Mouse (Mus musculus) cerebellum, adult 8-10 months (tissue): Measurements from ENCODE around the gene Eml3.
"Not testable (repeated sequence)": the region's sequence is repeated elsewhere in the genome, so short reads cannot be mapped to it uniquely, and the experiment has no call there.

ENCODE experiments used
- DNase-seq: peaks from one replicate; pipeline ENCODE4 v3.0.0; 2022

The Eml3 gene

GRCm38 (mm10) chr19:8929224-8930088 is at the start of gene Eml3, which contains the start of gene Rom1:
TSS of gene Eml3 (plus strand) at chr19:8929552.
TSS of gene Rom1 (minus strand) at chr19:8929356.
- peak; percentile 81 for DNase-seq

DNA sequence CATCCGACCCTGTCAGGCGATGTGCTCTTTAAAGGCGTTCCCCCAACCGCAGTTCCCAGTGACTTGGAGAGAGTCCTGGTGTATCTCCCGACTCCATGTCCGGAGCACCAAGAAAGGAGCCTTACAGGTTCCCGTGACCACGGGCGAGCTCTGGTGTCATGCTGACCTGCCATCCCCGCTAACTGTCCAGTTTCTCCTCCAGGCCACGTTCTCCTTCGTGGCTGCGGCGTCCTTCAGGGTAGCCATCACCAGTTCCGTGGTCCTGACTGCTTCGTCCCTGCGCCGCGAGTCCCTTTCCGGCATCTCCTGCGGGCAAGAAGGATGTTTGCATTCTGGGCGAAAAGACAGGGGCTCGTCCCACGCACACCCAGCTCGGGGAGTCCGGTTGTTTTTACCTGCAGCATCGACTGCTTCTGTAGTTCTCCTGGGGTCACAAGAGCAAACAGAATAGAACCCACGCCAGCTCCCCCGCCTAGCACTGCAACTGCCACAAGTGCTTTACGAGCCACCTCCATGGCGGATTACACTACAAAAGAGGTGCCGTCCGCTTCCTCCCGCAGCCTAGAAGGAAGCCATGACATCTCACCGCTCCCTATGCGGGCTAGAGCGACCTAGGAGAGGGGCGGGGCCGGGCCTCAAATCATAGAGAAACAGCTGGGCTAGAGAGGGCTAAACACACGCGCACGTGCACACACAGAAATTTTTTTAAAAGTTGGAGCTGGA is 48.9 kb upstream of the Eml3 start, which contains the start of gene Uqcc3:
Gene Uqcc3 (minus strand): TSS at position 613 of the 723 bp plus-strand sequence.
- DNase-seq, result peak; percentile 86

GRCm38 (mm10) chr19:8881034-8881392 is 48.3 kb upstream of the Eml3 start:
- no peak for DNase-seq

DNA sequence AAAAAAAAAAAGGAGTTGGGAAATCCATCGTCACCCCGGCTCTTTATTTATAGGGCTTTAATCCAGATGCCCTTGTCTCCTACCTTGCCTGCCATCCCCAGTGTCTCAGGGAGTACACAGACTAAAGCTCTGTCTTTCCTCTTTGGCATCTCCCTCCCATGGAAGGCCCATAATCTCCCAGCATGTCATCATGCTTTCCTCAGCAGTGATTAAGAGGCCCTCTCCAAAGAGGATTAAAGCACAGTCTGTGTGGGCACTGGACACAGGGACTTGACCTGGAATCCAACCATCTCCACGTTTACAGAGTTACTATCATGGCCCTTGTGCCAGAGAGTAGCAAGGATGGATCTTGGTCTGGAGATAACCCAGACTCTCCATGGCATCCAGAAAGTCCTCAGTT is 45.7 kb upstream of the Eml3 start, which contains the start of the genes Lbhd1 and Gm49403:
Gene Lbhd1 (plus strand): TSS at position 117 of the 400 bp plus-strand sequence.
Gene Gm49403 (plus strand): TSS at position 315 of the 400 bp plus-strand sequence.
- DNase-seq, result no peak

- no peak for DNase-seq
Observed at GRCm38 (mm10) chr19:8886916-8887584, 42.3 kb upstream of the Eml3 start.

- DNase-seq, result no peak
Observed at GRCm38 (mm10) chr19:8887585-8888463, 41.5 kb upstream of the Eml3 start.

DNA sequence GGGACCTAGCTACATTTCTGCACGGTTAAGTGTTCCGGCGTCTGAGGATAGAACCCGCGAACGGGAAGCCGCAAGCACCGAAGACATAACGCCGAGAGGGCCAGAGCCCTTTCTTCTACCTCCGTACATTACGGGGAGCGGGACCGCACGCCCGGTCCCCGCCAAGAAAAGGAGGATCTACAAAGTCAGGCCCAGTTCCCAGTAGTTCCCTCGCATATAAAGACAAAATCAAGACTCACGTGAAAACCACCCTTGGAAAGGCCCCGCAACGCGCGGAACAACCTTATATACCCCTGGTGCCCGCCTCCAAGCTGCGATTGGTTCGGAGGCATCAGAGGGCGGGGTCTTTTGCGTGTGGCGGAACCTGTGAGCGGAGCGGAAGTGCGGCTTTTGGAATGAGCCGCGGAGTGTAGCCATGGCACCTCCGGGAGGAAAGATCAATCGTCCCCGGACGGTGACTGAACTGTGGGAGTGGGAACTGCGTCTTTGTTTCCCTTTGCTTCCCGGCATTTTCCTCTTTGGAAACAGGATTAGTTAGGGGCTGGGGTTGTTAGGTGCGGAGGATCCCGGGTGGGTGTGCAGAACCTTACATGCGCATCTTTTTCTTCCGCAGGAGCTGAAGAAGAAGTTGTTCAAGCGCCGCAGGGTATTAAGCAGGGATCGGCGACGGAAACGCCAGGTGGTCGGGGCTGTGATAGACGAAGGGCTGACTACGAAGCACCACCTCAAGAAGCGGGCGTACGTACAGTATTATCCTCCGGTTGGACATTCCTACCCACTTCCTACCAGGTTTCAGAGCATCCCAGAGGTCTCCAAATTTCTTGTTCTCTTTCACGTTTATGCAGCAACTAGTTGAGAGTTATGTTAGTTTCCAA is 40.6 kb upstream of the Eml3 start, which contains the start of the genes 1810009A15Rik and Gm49416:
Gene 1810009A15Rik (plus strand): TSS at position 343 of the 875 bp plus-strand sequence.
Gene Gm49416 (plus strand): TSS at position 416 of the 875 bp plus-strand sequence.
- DNase-seq, result peak; percentile 92

GRCm38 (mm10) chr19:8892829-8893766 is 36.3 kb upstream of the Eml3 start, which contains the start of gene Ints5:
TSS of gene Ints5 (plus strand) at chr19:8893005.
- peak; percentile 84 for DNase-seq

DNA sequence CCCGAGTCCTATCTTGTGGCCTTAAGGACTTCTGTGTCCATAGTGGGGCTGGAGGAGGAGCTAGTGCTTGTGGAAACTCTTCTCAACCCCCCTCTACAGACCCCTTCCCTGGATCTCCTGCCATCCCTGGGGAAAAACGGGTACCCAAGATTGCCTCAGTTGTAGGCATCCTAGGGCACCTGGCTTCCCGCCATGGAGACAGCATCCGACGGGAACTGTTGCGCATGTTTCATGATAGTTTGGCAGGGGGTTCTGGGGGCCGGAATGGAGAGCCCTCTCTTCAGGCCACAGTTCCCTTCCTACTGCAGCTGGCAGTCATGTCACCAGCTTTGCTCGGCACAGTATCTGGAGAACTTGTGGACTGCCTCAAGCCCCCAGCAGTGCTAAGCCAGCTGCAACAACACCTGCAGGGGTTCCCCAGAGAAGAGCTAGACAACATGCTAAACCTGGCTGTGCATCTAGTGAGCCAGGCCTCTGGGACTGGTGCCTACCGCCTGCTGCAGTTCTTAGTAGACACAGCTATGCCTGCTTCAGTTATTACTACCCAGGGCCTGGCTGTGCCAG is 33.9 kb upstream of the Eml3 start:
- DNase-seq, result no peak

- not testable (repeated sequence) for DNase-seq
Observed at GRCm38 (mm10) chr19:8896231-8896630, 33.1 kb upstream of the Eml3 start.

DNA sequence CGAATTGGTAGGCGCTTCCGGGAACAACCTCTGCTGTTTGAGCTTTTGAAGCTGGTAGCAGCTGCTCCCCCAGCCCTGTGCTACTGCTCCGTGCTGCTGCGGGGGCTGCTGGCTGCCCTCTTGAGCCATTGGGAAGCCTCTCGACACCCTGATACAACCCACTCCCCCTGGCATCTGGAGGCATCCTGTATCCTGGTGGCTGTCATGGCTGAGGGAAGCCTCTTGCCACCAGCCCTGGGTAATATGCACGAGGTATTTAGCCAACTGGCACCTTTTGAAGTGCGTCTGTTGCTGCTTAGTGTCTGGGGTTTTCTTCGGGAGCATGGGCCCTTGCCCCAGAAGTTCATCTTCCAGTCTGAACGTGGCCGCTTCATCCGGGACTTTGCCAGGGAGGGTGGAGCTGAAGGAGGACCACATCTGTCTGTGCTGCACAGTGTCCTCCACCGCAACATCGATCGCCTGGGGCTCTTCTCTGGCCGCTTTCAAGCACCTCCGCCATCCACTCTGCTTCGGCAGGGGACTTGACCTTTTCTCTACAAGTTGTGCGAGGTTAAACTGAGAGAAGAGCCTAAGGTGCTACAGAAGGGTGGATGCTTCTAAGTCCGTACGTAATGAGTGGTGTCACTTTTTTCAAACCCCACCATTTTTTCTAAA is 32.0 kb upstream of the Eml3 start:
- not testable (repeated sequence) for DNase-seq

GRCm38 (mm10) chr19:8897865-8898495 is 31.4 kb upstream of the Eml3 start, which contains the start of gene Ganab:
TSS of gene Ganab (plus strand) at chr19:8898071.
- peak; percentile 93 for DNase-seq

DNA sequence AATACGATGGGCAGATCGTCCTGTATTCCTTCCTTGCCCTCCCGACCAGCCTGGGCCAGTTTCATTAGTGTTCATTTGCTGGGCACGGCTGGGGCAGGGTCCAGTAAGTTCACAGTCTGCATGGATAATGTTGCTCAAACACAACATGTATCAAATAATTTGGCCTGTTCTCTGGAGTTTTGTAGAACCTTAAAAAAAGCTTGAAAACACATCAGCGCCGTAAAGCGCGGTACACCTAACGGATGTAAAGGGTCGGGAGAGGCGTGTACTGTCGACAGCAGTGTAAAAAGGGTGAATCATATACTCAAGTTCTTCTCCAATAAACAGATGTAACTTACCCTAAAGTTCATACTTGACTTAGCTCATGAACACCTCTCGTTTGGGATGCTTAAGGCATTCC is 30.8 kb upstream of the Eml3 start:
- no peak for DNase-seq

GRCm38 (mm10) chr19:8899079-8899478 is 30.3 kb upstream of the Eml3 start:
- DNase-seq, result no peak

- no peak for DNase-seq
Observed at GRCm38 (mm10) chr19:8903412-8903811, 25.9 kb upstream of the Eml3 start.

DNA sequence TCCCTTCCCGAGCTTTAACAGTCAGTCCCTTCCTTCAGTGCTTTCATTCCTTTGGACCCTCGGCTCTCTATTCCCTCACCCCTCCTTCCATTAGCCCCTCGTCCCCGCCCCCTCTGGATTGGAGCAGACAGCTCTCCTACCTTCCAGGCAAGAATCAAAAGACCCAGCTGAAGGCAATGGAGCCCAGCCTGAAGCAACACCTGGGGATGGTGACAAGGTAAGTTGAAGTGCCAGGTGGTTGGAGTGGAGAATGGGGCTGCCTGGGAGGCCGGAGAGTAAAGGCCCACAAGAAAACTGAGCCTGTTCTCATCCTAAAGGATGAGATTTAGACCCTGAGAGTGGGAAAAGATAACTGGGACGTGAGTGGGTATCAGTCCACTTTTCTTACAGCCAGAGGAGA is 20.8 kb upstream of the Eml3 start:
- no peak for DNase-seq

DNA sequence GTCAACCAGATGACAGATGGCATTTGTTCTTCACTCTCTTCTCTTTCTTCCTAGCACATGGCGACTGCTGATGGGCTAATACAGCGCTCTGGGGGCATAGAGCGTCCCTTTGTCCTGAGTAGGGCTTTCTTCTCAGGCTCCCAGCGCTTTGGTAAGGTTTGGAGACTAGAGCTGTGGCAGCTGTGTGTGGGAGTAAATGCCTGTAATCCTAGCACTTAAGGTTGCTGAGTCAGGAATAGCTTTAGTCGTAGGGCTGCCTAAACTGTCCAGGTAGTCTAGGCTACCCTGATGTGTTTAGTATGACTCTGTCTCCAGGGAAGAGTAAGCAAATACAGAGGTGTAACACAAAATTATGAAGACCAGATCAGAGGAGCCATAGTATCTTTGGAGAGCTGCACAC is 17.5 kb upstream of the Eml3 start:
- no peak for DNase-seq

DNA sequence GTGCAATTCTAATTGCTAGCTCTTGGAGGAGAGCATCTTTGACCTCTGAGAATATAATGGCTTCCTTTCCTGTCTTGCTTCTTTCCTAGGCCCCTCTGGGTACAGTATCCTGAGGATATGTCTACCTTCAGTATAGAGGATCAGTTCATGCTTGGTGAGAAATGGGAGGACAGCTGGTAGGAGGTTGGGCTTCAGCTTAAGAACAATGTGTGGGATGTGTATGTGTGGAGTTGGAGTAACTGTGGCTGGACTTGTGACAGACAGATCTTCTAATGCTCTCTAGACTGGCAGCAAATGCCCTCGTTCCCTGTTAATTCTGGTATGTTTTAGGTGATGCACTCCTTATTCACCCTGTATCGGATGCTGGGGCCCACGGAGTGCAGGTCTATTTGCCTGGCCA is 15.1 kb upstream of the Eml3 start:
- no peak for DNase-seq
